Mouse (Mus musculus) hindbrain, embryonic 10.5 days (tissue): ENCODE data around the gene Mylk3. TPM values are rescaled to one million over a fixed set of nuclear protein-coding genes. Genes with fewer than 3 reads are reported as not detected.

Source experiments
- DNase-seq: peaks from one replicate; pipeline ENCODE4 v3.0.0-alpha.2; 2017; ENCODE audit warnings: low spot score
- H3K27ac ChIP-seq: fragments of 300-500 bp; sonication (generic); 2 replicates; pipeline ENCODE4 v1.5.1; 2016; ENCODE audit warnings: mild to moderate bottlenecking, moderate library complexity
- H3K27me3 ChIP-seq: fragments of 300-500 bp; sonication (generic); 2 replicates; pipeline ENCODE4 v1.6.1; 2016; ENCODE audit warnings: mild to moderate bottlenecking; ENCODE audit not compliant: poor library complexity, insufficient read depth, severe bottlenecking
- H3K36me3 ChIP-seq: fragments of 300-500 bp; sonication (generic); 2 replicates; pipeline ENCODE4 v1.6.1; 2016; ENCODE audit warnings: mild to moderate bottlenecking, moderate library complexity
- H3K4me1 ChIP-seq: fragments of 300-500 bp; sonication (generic); replicated peaks from 2 replicates; pipeline ENCODE4 v1.6.1; 2016; ENCODE audit warnings: mild to moderate bottlenecking
- H3K4me3 ChIP-seq: fragments of 300-500 bp; sonication (generic); 2 replicates; pipeline ENCODE4 v1.5.1; 2016; ENCODE audit warnings: mild to moderate bottlenecking, moderate library complexity
- H3K9me3 ChIP-seq: fragments of 300-500 bp; sonication (generic); 2 replicates; pipeline ENCODE4 v1.6.1; 2016; ENCODE audit warnings: mild to moderate bottlenecking, moderate library complexity
- WGBS: fragments of 180-500 bp; shearing (Covaris S2); methylation state at CpG from one replicate; pipeline ENCODE4 v1.1.7; 2016; 5-methylcytosine and 5-hydroxymethylcytosine counted together
- polyA plus RNA-seq: library from polyadenylated mRNA; unstranded; fragments of >200 nt; fragmentation: Nextera tagmentation; extraction: Ambion mirVana; gene quantifications from 2 replicates; pipeline ENCODE4 v1.2.1, GENCODE M21; 2016

Gene Mylk3
- polyA plus RNA-seq, 1 experiment from 2014 or later: 1.2 TPM

DNA sequence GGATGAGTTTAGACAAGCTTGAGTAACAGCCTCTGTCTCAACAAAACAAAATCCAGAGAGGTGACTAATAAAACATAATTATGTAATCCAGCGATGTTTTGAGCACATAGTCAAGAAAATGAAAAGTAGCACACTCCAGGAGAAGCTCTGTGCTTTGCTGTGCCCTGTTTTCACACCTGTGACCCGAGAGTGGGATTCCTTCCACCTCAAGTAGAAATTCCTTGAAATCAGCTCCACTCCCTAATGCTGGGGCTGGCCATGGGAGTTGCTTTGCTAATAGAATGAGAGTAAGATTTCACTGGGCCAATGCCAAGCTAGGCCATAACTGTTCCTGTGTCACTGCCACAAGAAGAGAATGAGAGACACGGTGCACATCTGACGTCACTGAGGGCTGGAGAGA, 48.5 kb downstream of the Mylk3 start:
- no peaks in the 10 kb centered on the region for H3K9me3 ChIP-seq
- no peak overlapping the region for H3K27ac ChIP-seq
- no peaks in the 10 kb centered on the region for H3K27me3 ChIP-seq
- H3K36me3 ChIP-seq: no peaks in the 10 kb centered on the region
- H3K4me3 ChIP-seq: no peak overlapping the region
- no peak for DNase-seq
- H3K4me1 ChIP-seq: peaks cover 7% of the 10 kb centered on the region; the same call in 1 of the 2 replicates
- 83% methylated on average over 4 of the region's 4 CpGs for WGBS

DNA sequence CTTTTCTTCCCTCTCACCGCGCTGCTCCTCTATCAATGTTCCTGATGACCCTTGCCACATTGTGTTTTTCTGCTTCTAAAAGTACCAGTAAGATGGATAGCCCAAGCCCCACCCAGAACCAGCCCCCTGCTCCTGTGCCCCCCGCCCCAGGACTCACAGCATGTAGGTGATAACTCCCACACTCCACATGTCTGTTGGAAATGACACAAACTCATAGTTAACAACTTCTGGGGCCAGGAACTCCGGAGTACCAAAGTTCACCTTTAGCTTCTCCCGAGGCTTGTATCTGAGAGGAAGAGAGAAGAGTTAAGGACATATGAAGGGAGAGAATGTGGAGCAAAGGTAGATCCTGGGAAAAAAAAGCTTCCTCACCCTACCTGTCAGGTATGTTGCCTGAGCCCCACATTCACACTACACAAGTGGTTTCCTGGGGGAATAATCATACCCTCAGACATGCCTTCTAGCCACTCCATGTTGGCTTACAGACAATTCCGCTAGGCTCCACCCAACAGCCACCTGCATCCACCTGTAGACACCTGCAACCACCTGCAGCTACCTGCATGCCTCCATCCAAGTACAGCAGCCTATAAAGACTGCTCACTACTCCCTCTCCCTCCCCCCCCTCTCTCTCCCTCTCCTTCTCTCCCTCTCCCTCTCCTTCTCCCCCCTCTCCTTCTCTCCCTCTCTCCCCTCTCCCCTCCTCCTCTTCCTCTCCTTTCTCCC, 49.8 kb downstream of the Mylk3 start:
- Histone ChIP-seq H3K9me3 (no peaks in the 10 kb centered on the region), H3K27ac (no peak overlapping the region), H3K4me3 (no peak overlapping the region), H3K4me1 (peaks cover 7% of the 10 kb centered on the region; the same call in 1 of the 2 replicates), H3K27me3 (no peaks in the 10 kb centered on the region), H3K36me3 (no peaks in the 10 kb centered on the region)
- WGBS: 83% methylated on average over 6 of the region's 6 CpGs
- DNase-seq: no peak

DNA sequence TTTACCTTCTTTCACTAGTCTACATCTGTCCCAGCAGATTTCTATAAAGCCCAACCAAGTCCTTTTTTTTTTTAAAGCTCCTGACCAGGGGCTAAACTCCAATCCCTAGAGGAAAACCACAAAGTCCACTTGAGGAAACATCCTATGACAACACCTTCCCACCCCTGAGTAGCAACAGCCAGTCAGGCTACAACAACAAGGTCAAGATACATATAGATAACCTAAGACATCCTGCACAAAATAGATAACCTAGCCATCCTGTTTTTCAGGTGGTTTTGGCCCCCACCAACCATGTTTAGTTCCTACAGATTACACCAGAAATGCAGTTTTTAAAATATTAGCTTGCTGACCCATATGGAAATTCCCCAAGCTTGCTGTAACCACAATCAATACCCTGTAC, 51.0 kb downstream of the Mylk3 start:
- DNase-seq: no peak
- Histone ChIP-seq H3K4me3 (no peak overlapping the region), H3K9me3 (no peaks in the 10 kb centered on the region), H3K36me3 (no peaks in the 10 kb centered on the region), H3K27me3 (no peaks in the 10 kb centered on the region), H3K4me1 (peaks cover 5% of the 10 kb centered on the region; the same call in 1 of the 2 replicates), H3K27ac (no peak overlapping the region)

DNA sequence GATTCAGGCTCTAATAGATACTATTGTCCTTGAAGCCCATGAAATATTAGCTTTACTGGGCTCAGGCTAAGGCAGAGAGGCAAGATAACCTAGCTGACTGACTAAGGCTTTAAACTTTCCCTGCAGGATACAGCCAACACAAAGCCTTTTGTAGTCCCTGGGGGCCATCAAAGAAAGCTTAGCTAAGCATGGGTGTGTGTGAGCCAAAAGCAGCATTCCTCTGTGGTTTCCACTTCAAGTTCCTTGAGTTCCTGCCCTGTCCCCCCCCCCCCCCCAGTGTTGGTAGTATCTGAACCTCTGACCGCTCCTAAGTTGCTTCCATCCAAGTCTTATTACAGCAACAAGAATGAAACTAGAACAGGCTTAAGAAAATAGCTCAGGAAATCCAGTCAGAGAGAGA, 56.6 kb downstream of the Mylk3 start:
- no peak for DNase-seq
- H3K4me3 ChIP-seq: no peak overlapping the region
- H3K36me3 ChIP-seq: no peaks in the 10 kb centered on the region
- no peaks in the 10 kb centered on the region for H3K27me3 ChIP-seq
- H3K4me1 ChIP-seq: no peaks in the 10 kb centered on the region
- H3K27ac ChIP-seq: no peak overlapping the region
- H3K9me3 ChIP-seq: no peaks in the 10 kb centered on the region
- 65% methylated on average over 1 of the region's 1 CpGs for whole genome bisulfite sequencing

DNA sequence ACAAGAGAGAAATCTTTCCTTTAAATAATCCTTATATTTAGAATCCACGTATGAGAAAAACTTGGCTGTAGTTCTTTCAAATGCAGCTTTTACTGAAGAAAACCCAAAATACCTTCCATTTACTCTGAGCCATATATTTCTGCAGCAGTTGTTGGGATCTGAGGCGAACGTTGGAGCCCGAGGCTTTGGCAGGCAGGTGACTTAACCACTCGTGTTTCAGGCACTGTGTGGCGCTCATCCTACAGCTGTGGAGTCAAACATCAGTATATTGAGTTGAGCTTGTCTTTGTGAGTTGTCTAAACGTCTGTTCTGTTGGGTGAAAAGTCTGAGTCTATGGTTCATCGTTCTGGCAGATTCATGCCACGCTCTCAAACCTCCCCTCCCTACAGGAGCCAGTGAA, 59.1 kb downstream of the Mylk3 start:
- 81% methylated on average over 9 of the region's 9 CpGs for WGBS
- no peaks in the 10 kb centered on the region for H3K27me3 ChIP-seq
- H3K36me3 ChIP-seq: no peaks in the 10 kb centered on the region
- H3K27ac ChIP-seq: no peak overlapping the region
- H3K4me3 ChIP-seq: no peak overlapping the region
- DNase-seq: no peak
- H3K9me3 ChIP-seq: no peaks in the 10 kb centered on the region
- no peaks in the 10 kb centered on the region for H3K4me1 ChIP-seq

DNA sequence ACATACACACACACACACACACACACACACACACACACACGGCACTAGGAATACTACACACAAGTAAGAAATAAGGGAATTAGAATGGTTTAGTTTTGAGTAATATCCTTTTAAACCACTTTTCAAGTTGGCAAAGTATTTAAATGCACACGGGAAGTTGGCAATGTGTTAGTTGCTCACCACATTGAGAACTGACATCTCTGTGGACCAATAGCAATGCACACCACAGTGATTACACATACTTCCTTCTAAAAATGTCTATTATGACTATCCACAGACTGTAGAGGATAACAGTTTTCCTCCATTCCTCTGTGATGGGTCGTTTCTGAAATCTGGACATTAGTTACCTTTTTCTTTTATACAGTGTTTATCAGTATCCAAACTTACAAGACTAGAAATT, 63.1 kb downstream of the Mylk3 start:
- no peak overlapping the region for H3K4me3 ChIP-seq
- no peaks in the 10 kb centered on the region for H3K36me3 ChIP-seq
- peaks cover 7% of the 10 kb centered on the region; the same call in 1 of the 2 replicates for H3K9me3 ChIP-seq
- H3K4me1 ChIP-seq: no peaks in the 10 kb centered on the region
- no peak overlapping the region for H3K27ac ChIP-seq
- no peak for DNase-seq
- 83% methylated on average over 3 of the region's 3 CpGs for WGBS
- H3K27me3 ChIP-seq: no peaks in the 10 kb centered on the region

DNA sequence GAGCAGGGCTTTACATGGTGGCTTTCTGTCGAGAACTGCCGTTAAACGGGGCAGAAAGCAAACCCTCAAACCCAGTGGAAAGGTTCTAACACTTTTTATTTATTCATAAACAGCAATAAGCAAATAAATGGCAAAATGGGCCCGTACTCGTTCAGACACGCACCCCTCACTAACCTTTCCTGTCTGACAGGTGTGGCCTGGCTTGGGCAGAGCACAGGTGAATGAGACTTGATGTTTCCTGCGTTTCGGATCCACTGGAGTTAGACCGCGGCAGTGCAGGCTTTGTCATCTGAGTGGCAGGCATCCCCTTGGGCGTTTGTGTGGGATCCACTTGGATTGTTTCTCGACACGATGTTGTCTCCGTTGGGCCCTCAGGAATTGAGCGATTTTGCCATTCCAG, 64.2 kb downstream of the Mylk3 start:
- Histone ChIP-seq H3K27ac (no peak overlapping the region), H3K9me3 (peaks cover 10% of the 10 kb centered on the region; the same call in 1 of the 2 replicates), H3K27me3 (no peaks in the 10 kb centered on the region), H3K4me3 (no peak overlapping the region), H3K4me1 (no peaks in the 10 kb centered on the region), H3K36me3 (no peaks in the 10 kb centered on the region)
- WGBS: 86% methylated on average over 15 of the region's 15 CpGs
- no peak for DNase-seq

DNA sequence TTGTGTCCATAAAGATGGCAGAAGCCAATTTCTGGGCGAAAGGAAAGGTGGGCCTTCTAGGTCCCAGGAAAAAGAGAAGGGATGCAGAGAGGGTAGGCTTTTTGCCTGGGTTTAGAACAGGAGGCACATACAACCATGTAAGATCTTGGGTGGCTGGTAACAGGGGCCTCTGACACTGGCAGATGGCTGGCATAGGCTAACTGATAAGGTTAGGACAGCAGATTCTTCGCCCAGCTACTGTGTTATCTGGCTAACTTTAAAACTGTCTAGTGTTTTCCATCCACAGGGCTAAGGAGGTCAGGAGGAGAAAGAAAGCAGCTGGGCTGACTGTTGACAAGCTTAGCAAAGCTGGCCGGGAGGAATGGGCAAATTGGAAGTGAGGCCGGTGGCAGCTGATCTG, 67.6 kb downstream of the Mylk3 start:
- Histone ChIP-seq H3K36me3 (no peaks in the 10 kb centered on the region), H3K4me1 (no peaks in the 10 kb centered on the region), H3K27me3 (no peaks in the 10 kb centered on the region), H3K27ac (no peak overlapping the region), H3K9me3 (peaks cover 10% of the 10 kb centered on the region; the same call in 1 of the 2 replicates), H3K4me3 (no peak overlapping the region)
- WGBS: 87% methylated on average over 4 of the region's 4 CpGs
- DNase-seq: no peak

DNA sequence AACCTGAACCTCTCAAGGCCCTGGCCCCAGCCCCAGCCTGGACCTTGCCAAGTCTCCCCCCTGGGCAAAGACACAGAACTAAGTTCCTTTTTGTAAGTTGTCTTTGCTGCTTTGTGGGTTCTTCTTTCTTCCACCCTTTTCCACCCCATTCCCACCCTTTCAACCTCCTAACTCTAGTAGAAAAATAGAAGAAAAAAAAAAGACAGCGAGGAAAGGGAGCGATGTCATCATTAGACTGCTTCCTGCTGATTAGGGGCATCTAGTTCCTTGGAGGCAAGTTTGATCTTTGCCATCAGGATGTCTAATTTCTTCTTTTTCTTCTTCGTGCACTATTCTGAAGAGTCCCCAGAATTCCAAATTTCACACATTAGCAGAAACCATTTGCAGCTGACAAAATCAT, 73.1 kb downstream of the Mylk3 start:
- WGBS: 90% methylated on average over 3 of the region's 3 CpGs
- DNase-seq: no peak
- Histone ChIP-seq H3K9me3 (peaks cover 2% of the 10 kb centered on the region; the same call in 1 of the 2 replicates), H3K36me3 (peaks cover 20% of the 10 kb centered on the region), H3K4me3 (no peak overlapping the region), H3K27me3 (no peaks in the 10 kb centered on the region), H3K4me1 (no peaks in the 10 kb centered on the region), H3K27ac (no peak overlapping the region)

DNA sequence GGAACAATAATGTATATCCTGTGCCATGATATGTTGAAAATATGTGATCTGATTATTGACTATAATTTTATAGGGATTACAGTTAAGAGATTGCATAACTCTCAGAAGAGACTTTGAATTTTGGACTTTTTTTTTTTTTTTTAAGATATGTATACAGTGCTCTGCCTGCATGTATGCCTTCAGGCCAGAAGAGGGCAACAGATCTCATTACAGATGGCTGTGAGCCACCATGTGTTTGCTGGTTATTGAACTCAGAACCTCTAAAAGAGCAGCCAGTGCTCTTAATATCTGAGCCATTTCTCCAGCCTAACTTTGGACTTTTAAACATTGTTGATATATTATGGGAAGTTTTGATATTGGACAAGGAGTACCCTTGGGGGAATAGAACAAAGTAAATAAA, 74.4 kb downstream of the Mylk3 start:
- H3K4me1 ChIP-seq: no peaks in the 10 kb centered on the region
- no peaks in the 10 kb centered on the region for H3K9me3 ChIP-seq
- H3K27ac ChIP-seq: no peak overlapping the region
- no peaks in the 10 kb centered on the region for H3K27me3 ChIP-seq
- H3K36me3 ChIP-seq: peaks cover 33% of the 10 kb centered on the region
- no peak for DNase-seq
- H3K4me3 ChIP-seq: no peak overlapping the region

DNA sequence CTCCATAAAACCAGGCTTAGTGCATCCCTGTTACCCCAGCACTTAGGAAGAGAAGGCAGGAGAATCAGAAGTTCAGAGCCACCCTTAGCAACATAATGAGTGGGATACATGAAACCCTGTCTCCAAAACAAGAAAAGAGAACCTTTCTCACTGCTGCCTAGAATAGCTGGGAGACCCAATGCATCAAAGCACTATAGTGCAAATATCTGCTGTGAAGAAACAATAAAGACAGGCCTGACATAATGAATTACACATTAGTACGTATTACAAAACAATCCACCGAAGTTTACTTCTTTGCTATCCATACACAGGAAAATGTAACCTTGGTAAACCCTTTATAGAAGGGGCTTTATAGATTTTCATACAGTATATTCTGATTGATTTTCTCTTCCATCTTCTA, 77.6 kb downstream of the Mylk3 start:
- peaks cover 65% of the 10 kb centered on the region for H3K36me3 ChIP-seq
- H3K9me3 ChIP-seq: no peaks in the 10 kb centered on the region
- 95% methylated on average over 2 of the region's 2 CpGs for WGBS
- no peak overlapping the region for H3K4me3 ChIP-seq
- DNase-seq: no peak
- H3K4me1 ChIP-seq: no peaks in the 10 kb centered on the region
- H3K27me3 ChIP-seq: no peaks in the 10 kb centered on the region
- no peak overlapping the region for H3K27ac ChIP-seq

DNA sequence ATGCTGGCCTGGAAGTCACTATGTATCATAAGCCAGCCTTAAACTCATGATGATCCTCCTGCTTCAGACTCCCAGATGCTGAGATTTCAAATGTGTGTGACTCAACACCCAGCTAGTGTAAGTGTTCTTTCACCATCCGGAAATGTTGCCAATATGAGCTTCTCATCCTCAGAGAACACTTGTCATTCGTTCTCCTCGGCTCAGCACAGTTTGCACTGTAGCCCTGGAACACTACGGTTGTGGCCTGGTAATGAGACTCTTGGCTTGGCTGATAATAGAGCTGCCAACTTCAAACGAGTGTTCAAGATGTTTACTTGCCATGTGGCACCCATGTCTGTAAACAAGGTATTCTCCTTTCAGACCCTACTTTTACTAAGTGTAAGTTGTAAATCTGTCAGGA, 82.6 kb downstream of the Mylk3 start:
- H3K4me1 ChIP-seq: peaks cover 18% of the 10 kb centered on the region
- no peak overlapping the region for H3K27ac ChIP-seq
- no peak for DNase-seq
- H3K9me3 ChIP-seq: no peaks in the 10 kb centered on the region
- H3K27me3 ChIP-seq: no peaks in the 10 kb centered on the region
- WGBS: 89% methylated on average over 5 of the region's 5 CpGs
- H3K4me3 ChIP-seq: no peak overlapping the region
- H3K36me3 ChIP-seq: peaks cover 76% of the 10 kb centered on the region

DNA sequence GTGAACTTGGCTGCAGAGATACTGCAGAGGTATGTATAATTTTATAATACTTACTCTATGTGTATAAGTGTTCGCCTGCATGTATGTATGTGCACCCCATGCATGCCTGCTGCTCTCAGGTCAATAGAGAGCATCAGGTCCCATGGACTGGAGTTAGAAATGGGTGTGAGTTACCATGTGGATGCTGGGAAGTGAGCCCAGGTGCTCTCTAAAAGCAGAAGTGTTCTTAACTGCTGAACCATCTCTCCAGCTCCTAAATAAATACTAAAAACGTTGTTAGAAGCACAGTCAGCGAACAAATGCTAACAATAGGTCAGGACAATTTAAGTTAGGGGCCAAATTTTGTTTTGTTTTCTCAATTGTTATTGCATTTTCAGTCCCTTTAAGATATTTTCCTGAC, 83.2 kb downstream of the Mylk3 start:
- Histone ChIP-seq H3K9me3 (no peaks in the 10 kb centered on the region), H3K27ac (no peak overlapping the region), H3K4me3 (no peak overlapping the region), H3K27me3 (no peaks in the 10 kb centered on the region), H3K36me3 (peaks cover 70% of the 10 kb centered on the region), H3K4me1 (peaks cover 24% of the 10 kb centered on the region)
- no peak for DNase-seq
- 96% methylated on average over 3 of the region's 3 CpGs for WGBS

DNA sequence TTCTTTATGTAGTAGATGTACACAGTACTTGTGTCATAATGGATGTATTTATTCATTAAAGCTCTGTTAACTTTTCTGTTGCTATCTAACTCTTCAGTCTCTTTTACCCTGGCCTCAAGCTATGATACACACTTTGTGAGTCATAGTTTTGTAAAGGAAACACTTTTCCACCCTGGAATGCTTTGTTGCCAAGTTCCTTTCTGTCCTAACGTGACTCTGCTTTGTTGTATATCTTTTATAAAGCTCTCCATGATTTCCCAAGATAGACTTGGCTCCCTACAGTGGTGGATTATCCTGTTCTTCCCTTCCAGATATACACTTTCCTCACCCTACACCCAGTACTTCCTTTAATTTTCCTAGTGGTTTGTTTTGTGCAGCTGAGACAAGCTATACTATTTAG, 84.2 kb downstream of the Mylk3 start:
- 55% methylated on average over 1 of the region's 1 CpGs for WGBS
- peaks cover 33% of the 10 kb centered on the region for H3K4me1 ChIP-seq
- no peak overlapping the region for H3K27ac ChIP-seq
- no peak for DNase-seq
- no peaks in the 10 kb centered on the region for H3K9me3 ChIP-seq
- no peak overlapping the region for H3K4me3 ChIP-seq
- no peaks in the 10 kb centered on the region for H3K27me3 ChIP-seq
- peaks cover 60% of the 10 kb centered on the region for H3K36me3 ChIP-seq
